Mouse (Mus musculus) erythroblast, embryonic 14.5 days (primary cell): ENCODE measurements around the gene Krt23.

Experiments used
- GATA1 ChIP-seq: IDR thresholded peaks from 2 replicates; pipeline ENCODE4 v1.6.1; 2012; ENCODE audit warnings: low read length, inconsistent platforms, mixed read lengths
- TAL1 ChIP-seq: IDR thresholded peaks from 3 replicates; pipeline ENCODE4 v1.6.1; 2012; ENCODE audit warnings: low read length, inconsistent platforms, mixed read lengths

GRCm38 (mm10) chr11:99454759-99455158, 38.2 kb downstream of the Krt23 start:
- TF ChIP-seq TAL1 (no peak), GATA1 (no peak)
